Mouse (Mus musculus): ENCODE measurements around the gene Tomm40l. TPM values are rescaled to one million over a fixed set of nuclear protein-coding genes. Genes with fewer than 3 reads are reported as not detected.

Tomm40l gene
- polyA plus RNA-seq, 1 experiment, result 6.5 TPM

DNA sequence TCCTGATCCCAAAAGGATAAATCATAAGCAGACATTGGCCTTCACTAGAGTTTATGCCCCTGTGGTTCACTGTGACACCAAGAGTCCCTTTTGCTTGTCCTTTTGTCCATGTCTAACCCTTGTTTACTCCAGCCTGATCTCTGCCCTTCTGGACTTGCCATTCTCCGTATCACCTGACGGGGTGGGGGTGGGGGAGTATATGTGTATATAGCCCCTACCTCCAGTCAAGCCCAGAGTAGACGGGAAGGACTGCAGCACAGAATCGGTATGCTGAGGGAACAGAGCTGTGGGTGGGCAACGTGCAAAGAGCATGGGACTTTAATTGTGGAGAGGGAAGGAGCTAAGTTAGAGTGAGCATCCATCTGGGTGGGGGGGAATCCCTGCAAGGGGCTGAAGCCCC, 2.5 kb upstream of the Tomm40l start, which contains the start of gene Apoa2:
Apoa2 (plus strand) TSS at position 198 of the 400 bp plus-strand sequence.
- H3K4me1 ChIP-seq (ENCODE audit: control insufficient read depth, insufficient read depth, low read length), result peaks cover 11% of the 10 kb centered on the region
- no peak for TF ChIP-seq CTCF (IDR thresholded peaks at IDR 0.05; ENCODE audit: control insufficient read depth, insufficient read depth, insufficient replicate concordance, low read depth, low read length)
- TF ChIP-seq POLR2A (IDR thresholded peaks at IDR 0.05; ENCODE audit: control insufficient read depth, low read depth, low read length), result no peak
- H3K27me3 ChIP-seq (ENCODE audit: control insufficient read depth, insufficient read depth, low read length), result no peaks in the 10 kb centered on the region
- no peak within 1 kb of the TSS for H3K4me3 ChIP-seq (ENCODE audit: control insufficient read depth, low read depth, low read length)
- no peak within 1 kb of the TSS; the same call in 1 of the 2 replicates for H3K27ac ChIP-seq (ENCODE audit: control insufficient read depth, insufficient read depth, low read depth, low read length)
- H3K36me3 ChIP-seq (ENCODE audit: control insufficient read depth, insufficient read depth, low read length), result no peaks in the 10 kb centered on the region

DNA sequence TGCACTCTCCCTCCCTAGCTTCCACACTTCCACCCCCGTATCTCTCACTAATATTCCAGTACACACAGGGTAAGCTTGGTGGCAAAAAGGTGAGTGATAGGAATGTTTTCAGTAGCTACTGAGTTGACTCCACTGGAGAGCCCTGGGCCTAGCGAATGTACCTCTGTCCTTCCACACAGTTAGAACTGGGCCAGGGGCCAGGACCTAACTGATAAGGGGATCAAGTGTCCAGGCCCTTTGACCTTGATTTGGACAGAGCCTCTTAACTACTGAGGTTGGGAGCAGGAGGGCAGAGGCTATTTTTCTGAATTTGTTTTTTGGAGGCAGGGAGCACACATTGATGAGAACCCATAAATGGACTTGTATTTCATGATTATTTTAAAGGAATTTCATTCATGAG, 1.5 kb upstream of the Tomm40l start:
- peaks cover 11% of the 10 kb centered on the region for H3K4me1 ChIP-seq (ENCODE audit: control insufficient read depth, insufficient read depth, low read length)
- H3K27ac ChIP-seq (ENCODE audit: control insufficient read depth, insufficient read depth, low read depth, low read length), result no peak overlapping the region
- TF ChIP-seq POLR2A (IDR thresholded peaks at IDR 0.05; ENCODE audit: control insufficient read depth, low read depth, low read length), result no peak
- TF ChIP-seq CTCF (IDR thresholded peaks at IDR 0.05; ENCODE audit: control insufficient read depth, insufficient read depth, insufficient replicate concordance, low read depth, low read length), result no peak
- no peaks in the 10 kb centered on the region for H3K27me3 ChIP-seq (ENCODE audit: control insufficient read depth, insufficient read depth, low read length)
- H3K36me3 ChIP-seq (ENCODE audit: control insufficient read depth, insufficient read depth, low read length), result no peaks in the 10 kb centered on the region
- H3K4me3 ChIP-seq (ENCODE audit: control insufficient read depth, low read depth, low read length), result no peak overlapping the region

DNA sequence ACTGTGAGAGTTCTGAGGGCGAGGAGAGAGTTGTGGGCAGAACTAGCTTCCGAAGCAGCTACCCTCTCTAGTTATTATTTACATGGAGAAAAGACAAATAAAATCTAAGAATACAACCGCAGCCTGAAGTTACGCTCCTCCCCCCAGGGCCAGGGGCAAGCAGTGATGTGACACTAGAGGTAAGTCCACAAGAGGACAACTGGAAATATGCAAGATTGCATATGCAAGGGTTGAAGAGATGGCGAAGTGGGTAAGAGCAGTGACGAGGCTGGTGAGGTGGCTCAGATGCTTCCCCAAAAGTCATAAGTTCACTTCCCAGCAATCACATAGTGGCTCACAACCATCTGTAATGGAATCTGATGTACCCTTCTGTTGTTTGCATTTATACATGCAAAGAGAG, 854 bp upstream of the Tomm40l start:
- no peaks in the 10 kb centered on the region for H3K36me3 ChIP-seq (ENCODE audit: control insufficient read depth, insufficient read depth, low read length)
- no peak for TF ChIP-seq POLR2A (IDR thresholded peaks at IDR 0.05; ENCODE audit: control insufficient read depth, low read depth, low read length)
- TF ChIP-seq CTCF (IDR thresholded peaks at IDR 0.05; ENCODE audit: control insufficient read depth, insufficient read depth, insufficient replicate concordance, low read depth, low read length), result no peak
- no peak overlapping the region for H3K4me3 ChIP-seq (ENCODE audit: control insufficient read depth, low read depth, low read length)
- H3K4me1 ChIP-seq (ENCODE audit: control insufficient read depth, insufficient read depth, low read length), result peaks cover 11% of the 10 kb centered on the region
- H3K27me3 ChIP-seq (ENCODE audit: control insufficient read depth, insufficient read depth, low read length), result no peaks in the 10 kb centered on the region
- H3K27ac ChIP-seq (ENCODE audit: control insufficient read depth, insufficient read depth, low read depth, low read length), result peak overlapping the region; percentile 55

DNA sequence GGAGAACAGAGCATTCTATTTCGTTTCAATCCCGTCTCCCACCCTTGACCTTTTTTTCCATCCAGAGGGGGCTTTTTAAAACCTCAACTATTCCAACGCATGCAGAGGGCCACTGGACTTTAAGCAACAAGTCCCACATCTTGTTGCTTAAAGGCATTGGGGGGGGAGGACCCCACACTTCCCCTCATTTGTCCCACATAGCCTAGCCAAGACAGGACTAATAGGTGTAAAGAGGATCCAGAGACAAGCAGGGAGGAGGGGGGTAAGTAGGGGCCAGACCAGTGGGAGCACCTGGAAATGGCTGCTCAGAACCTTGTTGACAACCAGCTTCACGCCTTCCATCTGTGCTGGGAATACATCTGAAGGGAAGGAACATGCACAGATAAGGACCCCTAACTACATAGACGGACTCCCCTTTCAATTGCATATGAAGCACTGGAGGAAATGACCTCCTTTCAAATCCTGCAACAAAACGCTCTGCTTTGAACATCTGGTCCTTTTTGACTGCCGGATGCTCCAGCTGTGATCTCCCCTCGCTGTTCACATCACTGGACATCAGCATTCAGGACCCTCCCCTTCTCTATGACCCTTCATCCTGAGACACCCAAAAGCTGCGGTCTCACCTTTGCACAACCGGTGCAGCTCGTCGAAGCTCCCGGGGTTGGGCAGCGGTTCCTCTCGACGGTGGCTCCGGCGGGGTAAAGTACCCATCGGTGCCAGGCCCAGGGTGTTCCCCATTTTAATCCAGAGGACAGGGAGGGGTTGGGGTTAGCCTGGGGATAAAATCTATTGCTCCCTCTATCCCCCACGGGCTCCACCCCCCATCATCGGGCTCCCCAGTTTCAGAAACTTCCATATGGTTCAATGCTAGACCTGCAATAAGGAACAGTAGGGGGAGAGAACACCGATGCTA, 777 bp downstream of the Tomm40l start:
- H3K4me3 ChIP-seq (ENCODE audit: control insufficient read depth, low read depth, low read length), result peak overlapping the region; percentile 85
- TF ChIP-seq CTCF (IDR thresholded peaks at IDR 0.05; ENCODE audit: control insufficient read depth, insufficient read depth, insufficient replicate concordance, low read depth, low read length), result no peak
- TF ChIP-seq POLR2A (IDR thresholded peaks at IDR 0.05; ENCODE audit: control insufficient read depth, low read depth, low read length), result no peak
- no peaks in the 10 kb centered on the region for H3K36me3 ChIP-seq (ENCODE audit: control insufficient read depth, insufficient read depth, low read length)
- peaks cover 11% of the 10 kb centered on the region for H3K4me1 ChIP-seq (ENCODE audit: control insufficient read depth, insufficient read depth, low read length)
- H3K27me3 ChIP-seq (ENCODE audit: control insufficient read depth, insufficient read depth, low read length), result no peaks in the 10 kb centered on the region
- H3K27ac ChIP-seq (ENCODE audit: control insufficient read depth, insufficient read depth, low read depth, low read length), result no peak overlapping the region

DNA sequence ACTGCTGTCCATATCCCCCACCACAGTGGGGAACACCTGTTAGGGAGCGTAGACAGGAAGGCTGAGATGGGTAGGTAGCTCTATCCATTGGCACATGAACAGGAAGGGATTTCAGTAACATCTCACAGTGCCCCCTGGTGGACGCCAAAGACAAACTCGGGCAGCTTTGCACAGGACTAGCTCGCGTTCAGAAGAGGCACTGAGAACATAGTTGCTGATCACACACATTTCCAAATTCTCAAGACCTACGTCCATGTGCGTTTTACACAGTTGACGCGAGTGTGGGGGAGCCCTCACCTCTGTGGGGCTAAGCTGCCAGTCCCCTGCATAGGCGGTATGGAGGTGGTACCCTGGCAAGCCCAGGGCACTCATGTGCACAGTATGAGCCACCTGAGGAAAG, 1.4 kb downstream of the Tomm40l start:
- Histone ChIP-seq H3K4me3 (ENCODE audit: control insufficient read depth, low read depth, low read length) (no peak overlapping the region), H3K4me1 (ENCODE audit: control insufficient read depth, insufficient read depth, low read length) (peaks cover 11% of the 10 kb centered on the region), H3K27ac (ENCODE audit: control insufficient read depth, insufficient read depth, low read depth, low read length) (no peak overlapping the region), H3K27me3 (ENCODE audit: control insufficient read depth, insufficient read depth, low read length) (no peaks in the 10 kb centered on the region), H3K36me3 (ENCODE audit: control insufficient read depth, insufficient read depth, low read length) (no peaks in the 10 kb centered on the region)
- TF ChIP-seq POLR2A (IDR thresholded peaks at IDR 0.05; ENCODE audit: control insufficient read depth, low read depth, low read length), result no peak
- TF ChIP-seq CTCF (IDR thresholded peaks at IDR 0.05; ENCODE audit: control insufficient read depth, insufficient read depth, insufficient replicate concordance, low read depth, low read length), result peak; percentile 81; the same call in 1 of the 2 replicates

DNA sequence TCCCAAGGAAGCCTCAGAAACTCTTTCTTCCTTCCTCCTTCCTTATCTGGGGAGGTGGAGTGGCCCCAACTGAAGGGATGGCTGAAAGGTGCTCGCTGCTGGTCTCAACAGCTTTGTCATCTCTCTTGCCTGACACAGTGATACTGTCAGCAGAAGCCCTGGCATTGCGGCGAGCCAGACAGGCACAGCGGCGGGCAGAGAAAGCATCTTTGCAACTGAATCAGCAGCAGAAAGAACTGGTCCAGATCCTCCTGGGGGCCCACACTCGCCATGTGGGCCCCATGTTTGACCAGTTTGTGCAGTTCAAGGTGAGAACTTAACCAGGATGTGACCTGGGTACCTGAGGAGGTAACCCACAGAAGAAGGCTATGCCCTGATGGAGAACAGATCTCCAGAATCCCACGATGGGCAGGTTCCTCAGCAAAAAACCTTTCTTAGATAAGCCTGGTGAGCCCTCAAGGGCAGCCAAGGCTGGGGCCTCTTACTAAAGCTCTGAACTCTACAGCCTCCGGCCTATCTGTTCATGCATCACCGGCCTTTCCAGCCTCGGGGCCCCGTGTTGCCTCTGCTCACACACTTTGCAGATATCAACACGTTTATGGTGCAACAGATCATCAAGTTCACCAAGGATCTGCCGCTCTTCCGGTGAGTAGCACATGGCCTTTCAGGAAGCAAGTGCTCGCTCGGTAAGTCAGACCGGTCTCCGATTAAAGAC, 5.9 kb downstream of the Tomm40l start:
- TF ChIP-seq CTCF (IDR thresholded peaks at IDR 0.05; ENCODE audit: control insufficient read depth, insufficient read depth, insufficient replicate concordance, low read depth, low read length) (no peak), POLR2A (IDR thresholded peaks at IDR 0.05; ENCODE audit: control insufficient read depth, low read depth, low read length) (no peak)
- Histone ChIP-seq H3K4me1 (ENCODE audit: control insufficient read depth, insufficient read depth, low read length) (peaks cover 5% of the 10 kb centered on the region), H3K36me3 (ENCODE audit: control insufficient read depth, insufficient read depth, low read length) (no peaks in the 10 kb centered on the region), H3K27ac (ENCODE audit: control insufficient read depth, insufficient read depth, low read depth, low read length) (no peak overlapping the region), H3K4me3 (ENCODE audit: control insufficient read depth, low read depth, low read length) (no peak overlapping the region), H3K27me3 (ENCODE audit: control insufficient read depth, insufficient read depth, low read length) (no peaks in the 10 kb centered on the region)
